Mouse (Mus musculus) neutrophil, adult 65 days (primary cell): ENCODE measurements around the gene Fbxl20. TPM values are rescaled to one million over a fixed set of nuclear protein-coding genes. Genes with fewer than 3 reads are reported as not detected.

Experiments
- total RNA-seq: library from RNA; stranded (reverse); gene quantifications from 2 replicates; pipeline ENCODE4 v1.2.4, GENCODE M21; 2023

The Fbxl20 gene
- 22.6 and 29.4 TPM in 2 replicates for total RNA-seq

GRCm38 (mm10) chr11:98149786-98150624 is at the start of gene Fbxl20:
TSS of gene Fbxl20 (minus strand) at chr11:98150403.

DNA sequence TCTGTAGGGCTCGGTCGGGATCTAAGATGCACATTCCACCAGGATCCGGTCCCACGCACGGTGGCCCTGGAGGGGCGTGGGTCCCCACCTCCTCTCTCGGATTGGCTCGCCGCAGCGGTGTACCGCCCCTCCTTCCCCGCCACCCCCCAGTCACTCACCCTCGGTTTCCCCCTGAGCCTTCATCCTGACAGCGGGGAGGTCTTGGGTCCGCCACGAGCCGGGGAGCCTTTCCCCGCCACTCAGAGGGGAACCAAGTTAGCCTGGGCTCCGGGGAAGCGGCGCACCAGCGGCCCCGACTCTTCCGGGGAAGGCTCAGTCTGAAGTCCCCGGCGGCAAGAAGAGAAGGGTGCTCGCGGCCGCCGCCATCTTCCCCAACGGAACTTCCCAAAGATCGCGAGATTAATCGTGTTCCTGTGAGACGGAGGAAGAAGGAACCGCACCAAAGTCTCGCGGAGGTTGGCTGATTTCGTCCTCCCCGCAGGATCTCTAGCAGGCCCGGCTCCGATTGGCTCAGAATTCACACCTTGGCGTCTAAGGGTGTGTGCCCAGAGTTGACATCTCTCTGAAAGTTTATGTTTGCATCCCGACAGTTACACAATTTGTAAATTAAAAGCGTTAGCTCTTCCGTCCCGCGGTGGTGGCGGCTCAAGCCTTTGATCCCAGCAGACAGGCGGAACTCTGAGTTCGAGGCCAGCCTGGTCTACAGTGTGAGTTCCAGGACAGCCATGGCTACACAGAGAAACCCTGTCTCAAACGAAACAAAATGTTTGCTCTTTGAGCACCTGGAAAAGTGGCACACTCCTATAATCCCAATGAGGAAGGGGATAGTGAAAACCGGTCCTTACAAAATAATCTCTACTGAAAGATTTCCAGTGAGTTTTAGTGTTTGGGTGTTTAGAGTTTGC is 43.0 kb upstream of the Fbxl20 start, which contains the start of gene Med1:
Med1 (minus strand) TSS at position 393 of the 905 bp plus-strand sequence.

DNA sequence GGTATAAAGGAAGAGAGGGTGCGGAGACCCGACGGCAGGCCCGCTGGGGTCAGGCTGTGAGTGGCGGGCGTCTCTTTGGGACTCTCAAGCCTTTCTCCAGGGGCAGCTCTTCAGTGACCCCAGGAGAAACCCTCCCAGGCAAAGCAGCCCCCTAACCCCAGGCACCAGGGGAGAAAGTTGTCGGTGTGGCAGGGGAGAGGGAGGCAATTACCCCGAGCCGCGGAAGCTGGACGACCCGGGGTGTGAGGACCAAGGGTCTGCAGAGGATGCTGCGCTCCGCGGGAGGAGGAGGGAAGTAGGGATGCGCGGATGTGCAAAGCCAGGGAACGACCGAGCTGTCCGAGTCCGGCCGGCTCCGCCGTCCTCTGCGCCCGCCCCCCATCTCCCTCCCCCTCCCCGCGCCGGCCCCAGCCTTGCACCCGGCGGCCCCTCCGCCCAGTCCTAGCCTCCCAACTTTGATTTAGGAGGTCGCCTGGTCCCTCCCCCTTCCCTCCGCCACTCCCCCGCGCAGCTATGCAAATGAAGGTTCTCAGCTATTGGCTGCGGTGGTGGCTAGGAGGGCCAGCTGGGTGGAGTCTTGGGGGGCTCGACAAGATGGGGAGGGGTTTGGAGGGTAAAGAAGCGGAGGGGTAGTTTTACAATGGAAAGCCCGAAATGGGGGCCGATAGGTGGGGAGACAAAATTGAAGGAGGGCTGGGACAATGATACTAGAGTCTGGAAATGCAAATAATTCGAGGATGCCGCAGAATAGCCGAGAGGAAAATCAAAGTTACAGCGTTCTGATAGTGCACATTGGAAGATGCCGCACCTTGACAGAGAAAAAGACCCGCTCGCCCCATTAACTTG is 97.0 kb downstream of the Fbxl20 start, which contains the start of gene Stac2:
Stac2 (minus strand) TSS at position 474 of the 846 bp plus-strand sequence.

Other genes with a start within 250 kb of the Fbxl20 start
- 5.1 and 5.4 TPM in 2 replicates for gene Plxdc1, start 164.0 kb downstream of the Fbxl20 start, total RNA-seq
- gene Arl5c, start 154.2 kb downstream of the Fbxl20 start, total RNA-seq = 13.1 and 19.9 TPM in 2 replicates
- gene Cacnb1, start 127.4 kb downstream of the Fbxl20 start, total RNA-seq = 0.88 and 0.92 TPM in 2 replicates
- 456 and 517 TPM in 2 replicates for gene Rpl19, start 123.7 kb downstream of the Fbxl20 start, total RNA-seq
- gene Stac2, start 96.9 kb downstream of the Fbxl20 start, total RNA-seq = 0.16 and 0.19 TPM in 2 replicates
- gene Med1, start 42.9 kb upstream of the Fbxl20 start, total RNA-seq = 29.4 and 43.1 TPM in 2 replicates
- gene Cdk12, start 52.7 kb upstream of the Fbxl20 start, total RNA-seq = 78.0 and 93.6 TPM in 2 replicates
- gene Neurod2, start 179.2 kb upstream of the Fbxl20 start, total RNA-seq = not detected in 2 replicates
- not detected in 2 replicates for gene Ppp1r1b, start 198.0 kb upstream of the Fbxl20 start, total RNA-seq
- gene Stard3, start 208.0 kb upstream of the Fbxl20 start, total RNA-seq = 34.1 and 40.6 TPM in 2 replicates
- not detected in 2 replicates for gene Tcap, start 233.4 kb upstream of the Fbxl20 start, total RNA-seq
- not detected in 2 replicates for gene Pnmt, start 236.0 kb upstream of the Fbxl20 start, total RNA-seq